Mouse (Mus musculus) neural tube, embryonic 11.5 days (tissue): Measurements from ENCODE around the gene Grpel1. TPM values are rescaled to one million over a fixed set of nuclear protein-coding genes. Genes with fewer than 3 reads are reported as not detected.

Experiments used
- ATAC-seq: fragments of 200-750 bp; cut with Nextera tagmentation; 2 replicates; pipeline ENCODE4 v1.8.0; 2017; ENCODE audit warnings: moderate number of reproducible peaks, mild to moderate bottlenecking, moderate TSS enrichment, moderate library complexity; ENCODE audit not compliant: insufficient read depth, low FRiP score, low TSS enrichment
- DNase-seq: peaks from one replicate; pipeline ENCODE4 v3.0.0-alpha.2; 2015; ENCODE audit warnings: low spot score
- H3K27ac ChIP-seq: fragments of 300-500 bp; sonication (generic); 2 replicates; pipeline ENCODE4 v1.5.1; 2014; ENCODE audit warnings: low read depth, mild to moderate bottlenecking, low read length
- H3K27me3 ChIP-seq: fragments of 300-500 bp; sonication (generic); 2 replicates; pipeline ENCODE4 v1.6.1; 2014; ENCODE audit warnings: mild to moderate bottlenecking, low read length, mixed read lengths; ENCODE audit not compliant: control insufficient read depth, insufficient read depth
- H3K36me3 ChIP-seq: fragments of 300-500 bp; sonication (generic); 2 replicates; pipeline ENCODE4 v1.6.1; 2014; ENCODE audit warnings: mild to moderate bottlenecking, low read length, moderate library complexity, mixed read lengths; ENCODE audit not compliant: control insufficient read depth, insufficient read depth
- H3K4me1 ChIP-seq: fragments of 300-500 bp; sonication (generic); 2 replicates; pipeline ENCODE4 v1.6.1; 2014; ENCODE audit warnings: low read length, mixed read lengths; ENCODE audit not compliant: control insufficient read depth, insufficient read depth
- H3K4me2 ChIP-seq: fragments of 300-500 bp; sonication (generic); 2 replicates; pipeline ENCODE4 v1.6.1; 2014; ENCODE audit warnings: low read depth, mild to moderate bottlenecking, moderate library complexity
- H3K4me3 ChIP-seq: fragments of 300-500 bp; sonication (generic); 2 replicates; pipeline ENCODE4 v1.5.1; 2014; ENCODE audit warnings: low read depth, low read length
- H3K9ac ChIP-seq: fragments of 300-500 bp; sonication (generic); 2 replicates; pipeline ENCODE4 v1.6.1; 2014; ENCODE audit warnings: mild to moderate bottlenecking, low read length
- H3K9me3 ChIP-seq: fragments of 300-500 bp; sonication (generic); 2 replicates; pipeline ENCODE4 v1.6.1; 2016; ENCODE audit warnings: low read length; ENCODE audit not compliant: control insufficient read depth
- WGBS: fragments of 180-500 bp; shearing (Covaris S2); extraction: QIAGEN DNeasy Blood & Tissue Kit; methylation state at CpG from one replicate; pipeline ENCODE4 v1.1.7; 2014; 5-methylcytosine and 5-hydroxymethylcytosine counted together
- polyA plus RNA-seq: library from polyadenylated mRNA; unstranded; fragments of >200 nt; fragmentation: Nextera tagmentation; extraction: Ambion mirVana; gene quantifications from 2 replicates; pipeline ENCODE4 v1.2.1, GENCODE M21; 2014

Gene Grpel1
- polyA plus RNA-seq = 56.2 and 58.6 TPM in 2 replicates

DNA sequence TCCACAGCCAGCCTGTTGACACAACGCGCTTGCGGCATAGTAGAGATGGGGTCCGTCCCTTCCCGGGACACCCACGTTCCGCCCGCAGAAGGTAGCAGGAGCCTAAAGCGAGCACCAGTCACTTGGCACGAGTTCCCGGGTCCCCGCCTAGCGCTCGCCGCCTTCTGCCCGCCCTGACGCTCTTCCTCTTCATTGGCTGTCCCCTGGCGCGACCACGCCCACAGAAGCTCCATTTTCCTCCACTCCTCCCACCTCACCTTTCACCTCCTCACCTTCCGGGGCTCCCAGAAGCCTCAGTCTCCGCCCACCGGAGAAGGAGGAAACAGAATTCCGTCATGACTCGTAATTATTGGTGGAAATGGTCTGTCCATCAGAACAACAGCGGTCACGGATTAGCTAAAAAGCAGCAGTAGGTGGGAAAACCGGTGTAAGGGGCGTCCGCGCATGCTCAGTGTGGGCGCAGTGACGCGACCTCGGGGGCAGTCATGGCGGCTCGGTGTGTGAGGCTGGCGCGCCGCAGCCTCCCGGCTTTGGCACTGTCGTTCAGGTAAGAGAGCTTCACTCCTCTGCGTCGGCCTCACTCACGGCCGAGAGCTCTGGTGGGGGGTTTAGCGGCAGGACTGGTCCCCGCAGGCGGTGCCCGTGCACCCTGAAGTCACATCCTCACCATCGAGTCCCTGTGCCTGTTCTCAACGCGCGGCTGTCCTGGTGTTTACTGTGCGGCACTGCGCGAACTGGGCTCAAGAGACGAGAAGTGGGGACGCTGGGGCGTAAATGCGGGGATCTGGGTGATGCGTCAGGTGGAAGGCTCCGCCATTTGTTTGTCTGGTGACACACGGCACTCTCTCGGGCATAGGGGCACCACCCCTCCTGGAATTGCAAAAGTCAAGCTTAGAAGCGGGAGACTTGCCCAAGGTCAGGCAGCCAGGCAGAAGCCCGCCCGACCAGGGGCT lies at the start of gene Grpel1:
Gene Grpel1, plus strand, starts transcription at position 290 of the 953 bp plus-strand sequence.
- Histone ChIP-seq H3K4me2 (peak within 1 kb of the TSS; percentile 98), H3K27me3 (no peaks in the 10 kb centered on the region), H3K27ac (no peak within 1 kb of the TSS), H3K4me3 (peak within 1 kb of the TSS; percentile 79), H3K4me1 (peaks cover 8% of the 10 kb centered on the region), H3K9ac (peak within 1 kb of the TSS; percentile 67), H3K9me3 (no peaks in the 10 kb centered on the region), H3K36me3 (no peaks in the 10 kb centered on the region; the same call in 1 of the 2 replicates)
- peak; percentile 95 for ATAC-seq
- under 1% methylated on average over 68 of the region's 68 CpGs for WGBS
- DNase-seq = peak; percentile 97

DNA sequence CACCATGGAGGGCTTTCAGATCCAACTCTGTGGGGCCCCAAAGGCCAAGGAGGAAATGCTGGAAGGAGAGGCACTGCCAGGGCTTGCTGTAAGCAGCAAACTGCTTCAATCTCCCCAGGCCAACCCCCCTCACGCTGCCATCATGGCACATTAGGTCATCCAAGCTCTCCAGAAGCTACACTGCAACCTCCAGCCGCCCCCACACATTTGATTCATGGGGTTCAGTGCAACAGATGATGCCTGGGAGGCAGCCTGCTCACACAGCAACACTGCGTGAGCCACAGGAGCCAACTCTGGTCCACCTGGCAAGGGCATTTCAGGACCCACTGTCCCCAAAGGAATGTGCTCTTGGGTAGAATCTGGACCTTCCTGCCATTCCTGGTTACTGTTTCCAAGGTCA lies 44.9 kb upstream of the Grpel1 start:
- Histone ChIP-seq H3K27ac (no peak overlapping the region), H3K9ac (no peak overlapping the region), H3K4me1 (no peaks in the 10 kb centered on the region), H3K36me3 (no peaks in the 10 kb centered on the region), H3K4me2 (no peak overlapping the region), H3K4me3 (no peak overlapping the region), H3K9me3 (no peaks in the 10 kb centered on the region), H3K27me3 (no peaks in the 10 kb centered on the region)
- no peak for ATAC-seq
- no peak for DNase-seq
- WGBS = 73% methylated on average over 3 of the region's 3 CpGs

DNA sequence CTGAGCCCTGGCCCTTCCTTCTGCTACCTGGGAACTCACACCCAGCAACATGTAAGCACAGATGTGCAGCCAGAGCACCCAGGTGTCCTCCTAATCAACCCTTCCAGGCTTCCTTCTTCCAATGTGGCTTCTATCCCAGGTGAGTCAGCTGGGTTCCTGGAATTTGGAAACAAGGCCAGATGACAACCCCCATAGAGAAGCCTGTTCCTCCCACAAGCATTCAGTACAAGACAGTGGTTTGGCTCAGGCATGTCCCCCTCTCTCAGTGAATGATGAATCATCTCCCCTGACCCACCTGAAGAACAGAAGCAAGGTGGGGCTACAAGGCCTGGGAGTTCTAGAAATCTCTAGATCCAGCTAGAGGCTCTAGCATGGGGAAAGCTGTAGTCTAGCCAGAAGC lies 42.1 kb upstream of the Grpel1 start:
- ATAC-seq (no peak), DNase-seq (no peak)
- Histone ChIP-seq H3K27me3 (no peaks in the 10 kb centered on the region), H3K9ac (no peak overlapping the region), H3K4me2 (no peak overlapping the region), H3K4me1 (no peaks in the 10 kb centered on the region), H3K9me3 (no peaks in the 10 kb centered on the region), H3K4me3 (no peak overlapping the region), H3K36me3 (no peaks in the 10 kb centered on the region), H3K27ac (no peak overlapping the region)

DNA sequence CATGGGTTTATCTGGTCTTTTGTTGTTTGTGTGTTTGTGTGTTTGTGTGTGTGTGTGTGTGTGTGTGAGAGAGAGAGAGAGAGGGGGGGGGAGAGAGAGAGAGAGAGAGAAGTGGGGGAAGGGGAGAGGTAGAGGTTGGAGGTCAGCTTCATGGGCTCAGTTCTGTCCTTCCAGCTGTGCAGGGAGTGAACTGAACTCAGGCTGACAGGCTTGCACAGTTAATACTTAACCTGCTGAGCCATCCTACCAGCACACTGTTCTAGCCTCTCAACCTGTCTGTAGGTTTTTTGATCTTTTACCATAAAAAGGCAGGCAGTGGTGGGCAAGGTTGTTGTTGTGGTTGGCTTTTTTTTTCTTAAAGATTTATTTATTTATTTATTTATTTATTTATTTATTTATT lies 40.1 kb upstream of the Grpel1 start:
- no peaks in the 10 kb centered on the region; the same call in 1 of the 2 replicates for H3K4me1 ChIP-seq
- H3K9ac ChIP-seq = no peak overlapping the region
- H3K4me2 ChIP-seq = no peak overlapping the region
- H3K27ac ChIP-seq = no peak overlapping the region
- no peaks in the 10 kb centered on the region for H3K27me3 ChIP-seq
- H3K9me3 ChIP-seq = no peaks in the 10 kb centered on the region
- no peak overlapping the region for H3K4me3 ChIP-seq
- no peak for DNase-seq
- ATAC-seq = no peak
- no peaks in the 10 kb centered on the region for H3K36me3 ChIP-seq

DNA sequence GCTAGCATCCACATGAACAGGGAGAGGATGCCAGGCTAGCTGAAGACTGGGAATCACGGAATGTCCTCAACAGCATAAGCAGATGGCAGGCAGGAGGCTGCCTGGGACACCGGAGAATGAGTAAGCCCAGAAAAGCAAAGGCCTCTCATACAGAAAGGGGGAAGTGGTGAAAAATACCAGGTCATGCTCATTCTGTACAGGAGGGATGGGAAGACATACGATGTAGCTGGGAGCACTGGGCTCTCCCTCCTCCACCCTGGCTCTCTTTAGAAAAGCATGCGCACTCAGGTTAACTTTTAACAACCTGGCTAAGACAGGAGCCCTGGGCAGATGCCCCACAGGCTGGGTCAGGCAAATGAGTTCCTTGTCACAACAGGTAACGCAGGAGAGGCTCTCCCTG lies 38.4 kb upstream of the Grpel1 start:
- no peak for ATAC-seq
- Histone ChIP-seq H3K4me3 (no peak overlapping the region), H3K27ac (no peak overlapping the region), H3K4me1 (peaks cover 2% of the 10 kb centered on the region; the same call in 1 of the 2 replicates), H3K4me2 (no peak overlapping the region), H3K27me3 (no peaks in the 10 kb centered on the region), H3K9ac (no peak overlapping the region), H3K36me3 (no peaks in the 10 kb centered on the region), H3K9me3 (no peaks in the 10 kb centered on the region)
- DNase-seq = no peak
- 87% methylated on average over 5 of the region's 5 CpGs for WGBS

DNA sequence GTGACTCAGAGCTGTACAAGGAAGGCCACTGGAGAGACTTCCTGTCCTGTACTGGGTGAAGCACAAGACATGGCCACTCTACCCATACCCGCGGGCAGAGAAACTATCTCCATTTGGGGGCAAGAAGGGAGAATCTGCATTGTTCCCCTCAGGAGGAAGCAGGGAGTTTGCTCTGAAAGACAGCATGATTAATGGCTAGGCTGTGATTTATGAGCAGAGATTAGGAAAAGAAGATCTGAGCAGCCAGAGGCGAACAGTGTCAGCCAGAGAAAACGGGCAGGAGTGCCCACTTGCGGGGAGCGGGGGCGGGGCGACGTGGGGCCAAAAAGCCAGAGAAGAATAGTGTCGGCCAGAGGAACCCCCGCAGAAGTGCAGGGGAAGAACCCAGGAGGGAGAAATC lies 37.0 kb upstream of the Grpel1 start:
- no peak for DNase-seq
- Histone ChIP-seq H3K4me3 (no peak overlapping the region), H3K9me3 (no peaks in the 10 kb centered on the region), H3K27ac (no peak overlapping the region), H3K9ac (no peak overlapping the region), H3K36me3 (no peaks in the 10 kb centered on the region), H3K4me1 (peaks cover 2% of the 10 kb centered on the region; the same call in 1 of the 2 replicates), H3K4me2 (no peak overlapping the region), H3K27me3 (no peaks in the 10 kb centered on the region)
- 37% methylated on average over 11 of the region's 11 CpGs for WGBS
- ATAC-seq = no peak

DNA sequence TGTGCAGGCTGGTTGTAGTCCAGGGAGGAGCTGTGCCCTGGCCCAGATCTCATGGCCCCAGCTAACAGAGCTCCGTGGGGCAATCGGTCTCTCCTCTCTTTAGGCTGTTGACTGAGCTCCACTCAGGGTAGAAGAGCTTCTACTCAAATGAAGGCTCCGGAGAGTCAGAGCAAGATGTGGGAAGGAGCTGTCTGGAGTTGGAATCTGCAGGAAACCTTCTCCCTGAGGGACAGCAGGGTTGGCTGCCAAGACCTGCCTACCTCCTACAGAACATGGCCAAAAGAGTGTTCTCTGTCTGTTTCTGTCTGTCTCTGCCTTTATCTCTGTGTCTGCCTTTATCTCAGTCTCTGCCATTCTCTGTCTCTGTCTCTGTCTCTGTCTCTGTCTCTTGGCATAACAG lies 35.2 kb upstream of the Grpel1 start:
- Histone ChIP-seq H3K27ac (no peak overlapping the region), H3K27me3 (no peaks in the 10 kb centered on the region), H3K4me2 (no peak overlapping the region), H3K9me3 (no peaks in the 10 kb centered on the region), H3K9ac (no peak overlapping the region), H3K36me3 (no peaks in the 10 kb centered on the region), H3K4me3 (no peak overlapping the region), H3K4me1 (peaks cover 2% of the 10 kb centered on the region; the same call in 1 of the 2 replicates)
- whole genome bisulfite sequencing = 88% methylated on average over 3 of the region's 3 CpGs
- DNase-seq (no peak), ATAC-seq (no peak)

DNA sequence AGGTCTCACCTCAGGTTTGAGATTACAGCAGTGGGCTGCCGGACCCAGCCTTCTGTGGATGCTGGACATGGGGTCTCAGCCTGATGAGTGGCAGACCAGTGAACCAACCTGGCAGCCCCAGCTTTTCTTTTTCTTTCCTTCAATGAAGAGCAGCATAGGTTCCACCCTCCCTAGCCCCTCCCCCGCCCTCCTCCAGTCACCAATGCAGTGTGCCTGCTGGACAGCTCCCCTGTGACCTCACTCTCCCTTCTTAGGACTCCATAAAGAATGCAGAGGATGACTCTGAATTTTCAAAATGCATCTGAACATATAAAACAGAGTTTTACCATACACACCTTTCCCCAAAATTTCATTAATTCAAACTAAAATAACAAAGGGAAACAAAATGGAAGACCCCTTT lies 33.1 kb upstream of the Grpel1 start:
- 59% methylated on average over 2 of the region's 2 CpGs for whole genome bisulfite sequencing
- peaks cover 2% of the 10 kb centered on the region; the same call in 1 of the 2 replicates for H3K4me1 ChIP-seq
- no peak for DNase-seq
- H3K4me3 ChIP-seq = no peak overlapping the region
- H3K27ac ChIP-seq = no peak overlapping the region
- H3K9me3 ChIP-seq = no peaks in the 10 kb centered on the region
- H3K36me3 ChIP-seq = no peaks in the 10 kb centered on the region
- H3K9ac ChIP-seq = no peak overlapping the region
- ATAC-seq = no peak
- H3K4me2 ChIP-seq = no peak overlapping the region
- H3K27me3 ChIP-seq = no peaks in the 10 kb centered on the region
